Mouse (Mus musculus) embryo, embryonic 11 days (tissue): ENCODE measurements at regions not wholly inside any gene's neighbourhood (a gene's known extent, or its start where the extent isn't known, plus 50 kb on each side); places are given as distances from the start of the nearest gene placed in this dataset.
A peak's percentile ranks its signal among the peaks of the same experiment; 100 is the strongest.

ENCODE experiments used
- DNase-seq: peaks from one replicate; pipeline ENCODE4 v3.0.0-alpha.2; 2015

- DNase-seq = no peak
These were observed 77.8 kb upstream of the Sestd1 start for GRCm38 (mm10) chr2:77358176-77358575.

GRCm38 (mm10) chr2:77356798-77357197 is 76.4 kb upstream of the Sestd1 start:
- peak; percentile 10 for DNase-seq

- no peak for DNase-seq
These were observed 71.7 kb upstream of the Sestd1 start for GRCm38 (mm10) chr2:77351987-77352628.

- DNase-seq = no peak
These were observed 66.6 kb upstream of the Sestd1 start for GRCm38 (mm10) chr2:77347027-77347426.

- DNase-seq = no peak
These were observed 63.5 kb upstream of the Sestd1 start for GRCm38 (mm10) chr2:77343736-77344440.

- no peak for DNase-seq
These were observed 62.0 kb upstream of the Sestd1 start for GRCm38 (mm10) chr2:77342416-77342815.

GRCm38 (mm10) chr2:77341575-77342332 is 61.4 kb upstream of the Sestd1 start:
- DNase-seq = peak; percentile 88

- no peak for DNase-seq
These were observed 59.7 kb upstream of the Sestd1 start for GRCm38 (mm10) chr2:77340076-77340475.

GRCm38 (mm10) chr2:77337786-77338406 is 57.5 kb upstream of the Sestd1 start:
- no peak for DNase-seq

- DNase-seq = no peak
These were observed 56.9 kb upstream of the Sestd1 start for GRCm38 (mm10) chr2:77337318-77337717.

- DNase-seq = no peak
These were observed 56.4 kb upstream of the Sestd1 start for GRCm38 (mm10) chr2:77336810-77337209.

- peak; percentile 24 for DNase-seq
These were observed 54.3 kb upstream of the Sestd1 start for GRCm38 (mm10) chr2:77334706-77335105.

- DNase-seq = no peak
These were observed 53.1 kb upstream of the Sestd1 start for GRCm38 (mm10) chr2:77333394-77334079.
